Mouse (Mus musculus) MEL-GATA-1-ER (cell line): ENCODE results near the gene Rpp25l.
"Not testable (repeated sequence)": the region's sequence is repeated elsewhere in the genome, so short reads cannot be mapped to it uniquely, and the experiment has no call there.

Source experiments
- DNase-seq: peaks from one replicate; pipeline ENCODE4 v3.0.0-alpha.2; 2012; ENCODE audit warnings: low read depth; ENCODE audit errors: extremely low read depth

Rpp25l gene

DNA sequence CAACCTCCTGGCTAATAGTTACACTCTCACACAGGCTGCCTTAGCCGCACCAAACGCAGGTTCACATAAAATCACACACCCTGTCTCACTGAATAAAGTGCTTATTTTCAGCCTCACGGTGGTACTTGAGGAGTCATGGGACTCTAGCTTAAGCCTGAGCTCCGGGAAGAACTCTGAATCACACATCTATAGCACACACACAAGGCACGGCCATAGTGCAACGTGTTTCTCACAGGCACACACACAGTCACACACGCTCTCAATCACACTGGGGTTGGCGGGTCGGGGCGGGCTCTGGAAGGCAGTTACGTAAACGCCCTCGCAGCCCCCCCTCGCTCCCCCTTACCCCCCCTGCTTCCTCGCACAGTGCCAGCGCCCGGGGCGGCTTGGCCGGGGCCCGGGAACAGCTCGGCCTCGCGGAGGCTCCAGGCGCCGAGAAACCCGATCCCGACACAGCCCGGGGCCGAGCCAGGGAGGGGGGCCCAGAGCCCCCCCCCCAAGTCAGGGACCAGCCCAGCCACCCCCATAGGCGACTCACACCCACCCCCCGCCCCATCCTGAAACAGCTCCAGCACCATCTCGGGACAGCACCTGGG, 14.8 kb downstream of the Rpp25l start:
- DNase-seq: not testable (repeated sequence)

GRCm38 (mm10) chr4:41696930-41697841, 16.1 kb downstream of the Rpp25l start, which contains the start of gene Cntfr:
Gene Cntfr (minus strand): TSS chr4:41697089.
- DNase-seq: not testable (repeated sequence)

DNA sequence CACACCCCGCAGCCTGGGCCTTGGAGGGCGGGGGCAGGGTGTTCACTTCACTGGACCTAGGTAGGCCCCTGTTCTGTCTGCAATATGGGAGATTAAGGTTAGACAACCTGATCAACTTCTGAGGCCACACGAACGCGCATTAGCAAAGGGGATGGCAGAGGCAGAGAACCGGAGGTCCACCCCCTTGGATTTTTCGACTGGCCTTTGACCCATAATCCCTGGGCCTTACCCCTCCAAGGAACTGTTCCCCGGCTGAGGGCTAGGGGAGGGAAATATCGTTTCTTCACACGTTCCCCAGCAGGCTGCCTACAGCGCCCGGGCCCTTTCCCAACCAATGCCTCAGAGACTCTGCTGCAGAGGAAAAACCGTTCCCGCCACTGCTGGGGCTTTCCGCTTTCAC, 16.9 kb downstream of the Rpp25l start:
- DNase-seq: not testable (repeated sequence)

DNA sequence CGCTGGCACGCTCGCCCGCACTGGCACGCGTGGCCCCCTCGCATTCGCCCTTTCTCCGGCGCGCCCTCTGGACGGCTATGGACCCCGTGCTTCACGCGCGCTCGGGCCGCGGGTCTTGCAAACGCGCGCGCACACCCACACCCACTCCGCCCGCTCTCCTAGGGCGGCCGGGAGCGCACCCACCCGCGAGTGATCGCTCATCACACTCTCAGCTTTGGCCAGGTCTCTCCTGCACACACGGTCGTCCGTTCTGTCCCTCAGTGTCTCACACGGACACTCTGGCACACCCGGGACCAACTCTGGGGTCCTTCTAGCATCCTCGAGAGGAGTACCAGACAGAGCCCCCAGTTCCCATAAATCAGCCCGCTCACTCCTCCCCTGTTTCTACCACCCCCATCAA, 17.5 kb downstream of the Rpp25l start:
- not testable (repeated sequence) for DNase-seq

DNA sequence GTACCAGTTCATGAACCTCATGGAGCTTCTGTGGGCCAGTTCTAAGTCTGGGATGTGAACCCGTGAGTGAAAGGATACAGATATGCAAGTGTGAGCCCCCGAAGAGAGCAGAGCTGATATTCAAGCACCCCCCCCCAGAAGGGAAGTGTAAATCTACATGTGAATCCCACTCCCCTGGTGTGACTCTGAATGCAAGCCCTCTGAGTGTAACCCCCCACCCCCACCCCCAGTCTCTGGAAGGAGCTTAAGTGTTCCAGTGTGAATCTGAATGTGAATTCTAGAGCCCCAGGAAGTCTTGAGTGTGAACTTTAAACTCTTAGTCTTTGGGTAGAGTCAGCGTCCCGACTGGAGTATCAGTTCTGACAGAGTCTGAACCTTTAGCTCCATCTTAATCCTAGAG, 19.8 kb downstream of the Rpp25l start:
- DNase-seq: not testable (repeated sequence)

- not testable (repeated sequence) for DNase-seq
These were observed 23.3 kb downstream of the Rpp25l start for GRCm38 (mm10) chr4:41690014-41690413.

DNA sequence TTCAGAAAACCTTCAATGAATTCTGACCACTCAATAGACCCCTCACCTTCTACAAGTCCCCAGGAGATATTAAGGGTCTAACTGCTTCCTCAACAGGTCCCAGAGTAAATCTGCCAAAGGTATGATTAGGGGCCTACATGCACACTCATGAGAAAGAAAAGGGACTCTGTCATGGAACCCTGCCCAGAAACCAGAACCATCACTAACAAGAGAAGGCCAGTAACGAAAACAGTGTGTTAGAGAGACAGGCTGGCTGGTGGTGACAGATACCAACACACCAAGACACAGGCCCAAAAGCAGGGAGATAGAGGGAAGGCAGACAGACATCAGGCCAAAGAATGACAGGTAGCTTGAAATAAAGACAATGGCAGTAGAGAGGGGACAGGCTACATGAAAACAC, 24.8 kb downstream of the Rpp25l start:
- DNase-seq: not testable (repeated sequence)

- not testable (repeated sequence) for DNase-seq
These were observed 27.3 kb downstream of the Rpp25l start for GRCm38 (mm10) chr4:41685882-41686492.

DNA sequence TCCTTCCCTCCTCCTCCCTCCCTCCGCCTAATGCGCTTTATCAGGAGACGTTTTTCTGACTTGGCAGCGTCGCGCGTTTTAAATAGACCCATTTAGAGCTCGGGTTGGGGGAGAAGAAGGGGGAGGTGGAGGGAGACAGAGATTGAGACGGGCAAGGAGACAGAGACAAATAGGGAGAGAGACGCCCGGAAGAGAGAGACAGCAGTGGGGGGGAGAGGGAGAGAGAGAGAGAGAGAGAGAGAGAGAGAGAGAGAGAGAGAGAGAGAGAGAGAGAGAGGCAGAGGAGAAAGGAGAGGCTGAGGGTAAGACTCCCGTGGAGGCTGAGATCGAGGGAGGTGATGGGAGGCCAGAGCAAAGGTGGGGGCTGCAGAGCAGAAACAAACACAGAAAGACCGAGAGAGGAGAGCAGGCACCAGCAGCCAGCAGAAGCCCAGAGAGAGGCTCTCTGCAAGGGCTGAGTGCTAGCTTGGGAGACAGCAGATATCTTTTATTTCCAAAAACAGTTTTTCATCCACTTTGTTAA, 28.3 kb downstream of the Rpp25l start:
- DNase-seq: not testable (repeated sequence)

DNA sequence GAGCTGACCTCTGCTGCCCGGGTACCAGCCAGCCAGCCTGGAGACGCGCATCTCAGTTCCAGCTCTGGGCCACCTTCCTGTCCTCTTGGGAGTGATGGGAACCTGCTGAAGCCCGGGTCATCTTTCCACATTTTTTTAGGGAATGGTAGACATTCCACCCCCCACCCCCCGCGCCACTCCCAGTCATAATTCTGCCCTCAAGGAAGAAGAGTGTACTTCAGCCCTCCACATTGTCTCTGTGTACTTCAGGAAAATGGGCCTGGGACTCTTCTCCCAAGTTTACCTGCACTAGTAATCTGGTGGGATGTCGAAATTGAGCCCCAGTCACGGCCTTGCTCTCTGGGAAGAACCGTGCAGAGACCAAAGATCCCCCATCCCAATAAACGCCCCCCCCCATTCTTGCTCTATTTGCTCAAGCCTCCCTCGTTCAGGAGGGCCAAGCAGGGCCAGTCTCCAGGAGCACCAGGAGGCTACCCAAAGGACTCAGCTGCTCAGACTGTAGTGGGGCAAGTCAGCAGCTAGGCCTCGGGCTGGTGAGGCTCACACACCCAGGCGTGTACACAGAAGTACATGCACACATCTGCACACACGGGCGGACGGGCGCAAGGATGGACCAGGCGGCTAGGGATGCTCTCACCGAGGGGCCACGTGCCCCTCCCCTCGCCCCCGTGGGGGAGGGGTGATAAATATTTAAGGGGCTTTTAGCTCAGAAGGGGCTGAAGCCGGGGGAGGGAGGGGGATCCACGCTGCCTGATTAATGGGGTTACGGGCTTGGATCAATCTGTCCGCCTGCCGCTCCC, 29.0 kb downstream of the Rpp25l start:
- DNase-seq: not testable (repeated sequence)

DNA sequence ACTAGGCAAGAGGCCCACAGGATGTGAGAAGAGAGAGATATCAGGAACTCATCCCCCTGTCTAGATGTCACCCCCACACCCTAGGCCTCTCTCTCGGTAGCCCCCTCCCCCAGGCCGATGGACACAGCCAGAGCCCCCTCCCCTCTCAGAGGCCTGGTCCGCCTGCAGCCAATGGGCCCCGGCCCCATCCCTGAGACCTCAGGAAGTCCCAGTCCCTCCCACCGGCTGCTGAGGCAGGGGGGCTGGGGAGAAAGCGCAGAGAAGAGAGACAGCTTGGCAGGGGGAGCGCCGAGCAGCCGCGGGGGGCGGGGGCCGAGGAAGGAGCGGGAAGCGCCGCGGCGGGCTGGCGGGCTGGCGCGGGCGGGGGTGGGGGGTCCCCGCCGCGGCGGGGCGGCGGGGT, 30.0 kb downstream of the Rpp25l start:
- not testable (repeated sequence) for DNase-seq

GRCm38 (mm10) chr4:41682789-41683188, 30.5 kb downstream of the Rpp25l start:
- no peak for DNase-seq

- DNase-seq: no peak
These were observed 31.4 kb downstream of the Rpp25l start for GRCm38 (mm10) chr4:41681947-41682346.

DNA sequence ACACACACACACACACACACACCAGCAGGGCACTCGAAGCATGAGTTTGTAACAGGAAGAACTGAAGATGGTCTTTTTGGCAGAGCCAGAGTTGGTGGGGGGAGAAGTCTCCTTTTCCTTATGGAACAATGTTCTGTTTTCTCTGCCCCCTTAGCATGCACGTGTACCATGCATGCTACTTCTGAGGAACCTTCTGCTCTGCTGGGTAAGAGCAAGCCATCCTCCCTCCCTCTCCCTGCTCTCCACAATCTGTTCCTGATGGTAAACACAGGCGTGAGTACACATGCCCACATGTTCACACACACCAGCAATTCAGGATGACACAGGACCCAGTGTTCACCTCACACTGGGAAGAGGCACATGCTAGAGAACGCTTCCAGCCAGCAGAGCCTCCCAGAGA, 32.2 kb downstream of the Rpp25l start:
- no peak for DNase-seq

GRCm38 (mm10) chr4:41679291-41679690, 34.0 kb downstream of the Rpp25l start:
- no peak for DNase-seq

DNA sequence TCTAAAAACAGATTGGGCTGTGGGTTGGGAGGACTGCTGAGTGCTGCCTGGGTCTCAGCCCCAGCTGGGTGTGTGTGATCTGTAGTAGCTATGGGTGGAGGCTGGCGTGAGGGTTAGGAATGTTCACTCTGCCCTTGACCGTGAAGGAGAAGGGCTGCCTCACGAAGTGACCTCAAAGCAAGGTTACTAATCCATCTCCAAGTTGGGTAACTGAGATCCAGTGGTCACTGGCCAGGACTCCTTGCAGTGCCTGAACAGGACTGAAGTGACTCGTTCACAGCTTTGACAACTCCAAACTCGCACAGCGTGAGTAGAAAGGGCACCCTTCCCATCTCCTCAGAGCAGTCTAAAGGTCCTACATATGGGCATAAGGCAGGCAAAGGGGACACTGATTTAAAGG, 34.5 kb downstream of the Rpp25l start:
- no peak for DNase-seq

DNA sequence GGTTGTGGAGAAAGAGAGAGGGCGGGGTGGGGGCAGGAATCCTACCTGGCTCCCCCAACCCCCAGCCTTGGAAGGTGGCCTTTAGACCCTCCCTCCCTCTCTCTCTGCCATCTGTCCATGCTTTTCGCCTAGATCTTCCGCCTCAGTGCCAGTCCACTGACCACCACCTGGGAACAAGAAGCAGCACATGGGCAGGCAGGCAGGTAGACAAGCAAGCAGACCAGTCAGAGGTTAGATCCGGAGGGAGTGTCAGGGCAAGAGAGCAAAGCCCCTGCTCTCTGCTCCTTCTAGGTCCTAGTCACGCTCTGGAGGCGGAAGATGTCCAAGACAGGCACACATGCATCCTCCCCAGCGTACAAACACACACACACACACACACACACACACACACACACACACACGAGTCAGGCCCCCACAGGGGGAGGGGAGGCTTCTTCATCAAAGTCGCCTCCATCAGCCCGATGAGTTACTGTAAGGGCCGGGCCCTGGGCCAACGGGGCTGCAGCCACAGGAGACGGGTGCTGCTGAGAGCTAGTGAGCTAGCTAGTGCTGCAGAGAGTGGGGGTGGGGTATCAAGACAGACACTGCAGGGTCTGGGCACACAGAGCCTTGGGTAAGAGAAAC, 36.2 kb downstream of the Rpp25l start:
- DNase-seq: no peak

GRCm38 (mm10) chr4:41676248-41677005, 36.9 kb downstream of the Rpp25l start:
- DNase-seq: no peak

DNA sequence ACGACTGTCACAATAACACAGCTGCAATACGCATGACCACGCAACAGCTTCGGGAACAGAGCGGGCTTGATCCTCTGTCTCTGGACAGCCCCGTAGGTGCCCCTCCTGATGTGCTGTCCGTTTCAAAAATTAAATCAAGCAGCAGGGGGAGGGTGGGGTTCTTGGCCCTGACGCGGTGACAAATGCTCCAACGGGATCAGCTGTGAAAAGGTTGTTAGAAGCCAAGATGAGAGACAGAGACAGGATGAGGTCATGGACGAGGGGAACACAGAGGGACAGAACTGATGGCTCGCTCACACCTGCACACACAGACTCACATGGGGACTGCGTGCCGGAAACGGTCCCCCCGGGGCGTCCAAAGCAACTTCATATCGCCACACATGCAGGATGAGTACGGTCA, 40.1 kb downstream of the Rpp25l start:
- DNase-seq: no peak

GRCm38 (mm10) chr4:41672522-41672963, 40.8 kb downstream of the Rpp25l start:
- no peak for DNase-seq
